Mouse (Mus musculus) embryonic facial prominence, embryonic 14.5 days (tissue): ENCODE data around the gene Tubb3. TPM values are rescaled to one million over a fixed set of nuclear protein-coding genes. Genes with fewer than 3 reads are reported as not detected.
"Not testable (repeated sequence)": the region's sequence is repeated elsewhere in the genome, so short reads cannot be mapped to it uniquely, and the experiment has no call there.

Source experiments
- ATAC-seq: fragments of 200-750 bp; cut with Nextera tagmentation; 2 replicates; pipeline ENCODE4 v1.8.0; 2017; ENCODE audit warnings: low read depth, moderate number of reproducible peaks, moderate TSS enrichment
- DNase-seq: peaks from one replicate; pipeline ENCODE4 v3.0.0-alpha.2; 2015; ENCODE audit warnings: low spot score
- H3K27ac ChIP-seq: fragments of 300-500 bp; sonication (generic); replicated peaks from 2 replicates; pipeline ENCODE4 v1.5.1; 2014; ENCODE audit warnings: low read depth, mild to moderate bottlenecking, low read length, moderate library complexity
- H3K27me3 ChIP-seq: fragments of 300-500 bp; sonication (generic); replicated peaks from 2 replicates; pipeline ENCODE4 v1.6.1; 2014; ENCODE audit warnings: low read length; ENCODE audit not compliant: control insufficient read depth, insufficient read depth
- H3K36me3 ChIP-seq: fragments of 300-500 bp; sonication (generic); 2 replicates; pipeline ENCODE4 v1.6.1; 2014; ENCODE audit warnings: low read length, mixed read lengths; ENCODE audit not compliant: control insufficient read depth, insufficient read depth
- H3K4me1 ChIP-seq: fragments of 300-500 bp; sonication (generic); 2 replicates; pipeline ENCODE4 v1.6.1; 2014; ENCODE audit warnings: antibody characterized with exemption, low read length; ENCODE audit not compliant: control insufficient read depth, insufficient read depth
- H3K4me2 ChIP-seq: fragments of 300-500 bp; sonication (generic); 2 replicates; pipeline ENCODE4 v1.6.1; 2014; ENCODE audit warnings: low read depth, mild to moderate bottlenecking, low read length, moderate library complexity, mixed read lengths
- H3K4me3 ChIP-seq: fragments of 300-500 bp; sonication (generic); 2 replicates; pipeline ENCODE4 v1.5.1; 2014; ENCODE audit warnings: low read depth, mild to moderate bottlenecking, low read length
- H3K9ac ChIP-seq: fragments of 300-500 bp; sonication (generic); 2 replicates; pipeline ENCODE4 v1.6.1; 2014; ENCODE audit warnings: low read depth, mild to moderate bottlenecking, low read length, moderate library complexity, mixed read lengths
- H3K9me3 ChIP-seq: fragments of 300-500 bp; sonication (generic); 2 replicates; pipeline ENCODE4 v1.6.1; 2016; ENCODE audit warnings: low read length; ENCODE audit not compliant: control insufficient read depth
- WGBS: fragments of 180-500 bp; shearing (Covaris S2); extraction: QIAGEN DNeasy Blood & Tissue Kit; methylation state at CpG from one replicate; pipeline ENCODE4 v1.1.7; 2014; 5-methylcytosine and 5-hydroxymethylcytosine counted together
- polyA plus RNA-seq: library from polyadenylated mRNA; unstranded; fragments of >200 nt; fragmentation: Nextera tagmentation; extraction: Ambion mirVana; gene quantifications from 2 replicates; pipeline ENCODE4 v1.2.1, GENCODE M21; 2014

Gene Tubb3
- polyA plus RNA-seq, 1 experiment from 2014 or later, result 81.9 TPM

DNA sequence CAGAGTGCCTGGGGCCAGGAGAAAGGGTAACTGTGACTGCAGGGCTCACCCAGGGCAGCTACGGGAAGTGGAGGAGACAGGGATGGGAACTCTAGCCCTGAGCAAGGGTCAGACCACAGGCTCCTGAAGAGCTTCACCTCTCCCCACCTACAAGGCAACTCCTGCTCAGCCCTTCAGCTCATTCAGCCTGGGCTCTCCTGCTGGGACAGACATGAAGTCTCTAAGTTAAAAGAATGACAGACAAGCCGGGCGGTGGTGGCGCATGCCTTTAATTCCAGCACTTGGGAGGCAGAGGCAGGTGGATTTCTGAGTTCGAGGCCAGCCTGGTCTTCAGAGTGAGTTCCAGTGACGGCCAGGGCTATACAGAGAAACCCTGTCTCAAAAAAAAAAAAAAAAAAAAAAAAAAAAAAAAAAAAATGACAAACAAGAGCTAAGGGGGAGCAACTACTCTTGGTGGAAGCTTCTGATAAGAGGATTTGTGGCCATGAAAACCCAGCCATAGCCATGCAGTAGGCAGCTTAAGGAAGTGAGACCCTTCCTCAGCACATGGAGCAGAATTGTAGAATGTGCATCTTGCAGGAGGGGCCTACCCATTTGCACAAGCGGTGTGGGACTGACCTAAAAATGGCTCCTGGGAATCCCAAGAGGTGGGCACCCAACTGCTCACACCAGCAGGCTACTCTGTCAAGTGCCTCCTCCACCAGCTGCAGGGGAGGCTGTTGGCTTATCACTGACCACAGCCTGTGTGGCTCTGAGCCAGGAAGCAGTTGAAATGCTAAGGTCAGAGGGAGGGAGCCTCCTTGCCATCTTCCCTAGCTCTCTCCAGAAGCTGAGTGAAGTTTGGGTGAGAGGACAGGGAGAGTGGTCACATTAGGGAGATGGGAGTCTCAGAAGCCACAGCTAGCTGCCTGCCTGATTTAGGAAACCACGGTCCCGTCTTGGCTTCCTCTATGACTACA, 2.4 kb upstream of the Tubb3 start:
- H3K27me3 ChIP-seq, result peaks cover 47% of the 10 kb centered on the region
- H3K4me3 ChIP-seq, result no peak overlapping the region
- H3K4me1 ChIP-seq, result peaks cover 9% of the 10 kb centered on the region; the same call in 1 of the 2 replicates
- H3K4me2 ChIP-seq, result no peak overlapping the region
- no peaks in the 10 kb centered on the region for H3K9me3 ChIP-seq
- DNase-seq, result no peak
- ATAC-seq, result no peak
- H3K36me3 ChIP-seq, result no peaks in the 10 kb centered on the region
- H3K27ac ChIP-seq, result no peak overlapping the region
- no peak overlapping the region for H3K9ac ChIP-seq
- 69% methylated on average over 9 of the region's 9 CpGs for WGBS

DNA sequence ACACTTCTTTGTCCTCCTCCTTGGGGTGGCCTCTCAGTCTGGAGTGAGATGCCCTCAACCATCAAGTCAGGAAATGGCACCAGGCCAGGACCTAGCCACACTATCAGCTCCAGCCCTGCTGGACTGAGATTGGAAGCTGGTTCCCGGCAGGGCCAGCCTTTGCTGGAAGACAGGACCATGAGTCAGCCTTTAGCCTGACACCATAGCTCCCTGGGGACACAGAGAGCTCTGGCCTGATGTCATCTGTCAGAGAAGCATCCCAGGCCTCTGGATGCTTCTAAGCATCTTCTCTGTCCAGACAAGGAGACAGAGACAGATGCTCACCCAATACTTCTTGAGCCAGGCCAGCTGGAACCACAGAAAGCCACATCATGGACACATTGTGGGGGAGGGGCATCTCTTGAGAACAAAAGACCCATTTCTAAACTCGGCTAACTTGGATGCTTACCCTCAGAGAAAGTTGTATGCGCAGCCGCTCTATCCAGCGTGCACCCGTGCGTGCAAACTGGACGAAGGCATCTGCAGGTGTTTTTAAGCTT, 1.1 kb upstream of the Tubb3 start:
- no peak overlapping the region for H3K9ac ChIP-seq
- no peaks in the 10 kb centered on the region for H3K9me3 ChIP-seq
- DNase-seq (peak; percentile 32), ATAC-seq (no peak; the same call in 1 of the 2 replicates)
- no peaks in the 10 kb centered on the region for H3K36me3 ChIP-seq
- H3K4me1 ChIP-seq, result peaks cover 9% of the 10 kb centered on the region; the same call in 1 of the 2 replicates
- H3K27me3 ChIP-seq, result peaks cover 51% of the 10 kb centered on the region
- H3K4me2 ChIP-seq, result peak overlapping the region; percentile 58; the same call in 1 of the 2 replicates
- no peak overlapping the region; the same call in 1 of the 2 replicates for H3K27ac ChIP-seq
- no peak overlapping the region for H3K4me3 ChIP-seq
- WGBS, result 50% methylated on average over 8 of the region's 8 CpGs

- Histone ChIP-seq H3K36me3 (no peaks in the 10 kb centered on the region), H3K27ac (no peak overlapping the region; the same call in 1 of the 2 replicates), H3K27me3 (peaks cover 51% of the 10 kb centered on the region), H3K4me3 (peak overlapping the region; percentile 42), H3K4me1 (peaks cover 9% of the 10 kb centered on the region; the same call in 1 of the 2 replicates), H3K9me3 (no peaks in the 10 kb centered on the region), H3K4me2 (peak overlapping the region; percentile 58), H3K9ac (peak overlapping the region; percentile 54)
- DNase-seq (no peak), ATAC-seq (no peak)
- WGBS, result 9% methylated on average over 11 of the region's 11 CpGs
These were observed 436 bp upstream of the Tubb3 start for GRCm38 (mm10) chr8:123410788-123411187.

DNA sequence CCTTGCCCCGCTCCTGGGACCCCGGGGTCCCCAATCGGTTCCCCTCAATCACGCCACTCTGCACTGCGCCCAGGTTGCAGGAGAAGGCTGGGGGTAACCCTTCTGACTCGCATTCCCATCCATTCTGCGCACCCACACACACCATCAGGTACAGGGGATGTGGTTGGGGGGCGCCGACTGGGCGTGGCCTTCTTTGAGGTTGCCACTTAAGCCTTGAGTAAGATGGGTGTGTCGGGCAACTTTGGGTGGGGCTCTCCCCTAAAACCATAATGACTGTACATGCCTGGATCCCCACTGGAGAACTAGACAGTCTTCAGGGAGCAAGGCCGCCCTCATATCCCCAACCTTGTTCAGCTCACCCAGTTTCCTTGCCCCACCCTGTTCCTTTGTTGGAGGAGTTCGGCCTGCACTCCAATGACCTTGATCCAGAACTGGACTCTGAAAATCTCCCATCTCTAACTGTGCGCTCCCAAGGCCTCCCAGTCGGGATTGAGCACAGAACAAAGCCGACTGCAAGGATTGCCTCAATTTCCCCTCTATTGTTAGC, 630 bp downstream of the Tubb3 start:
- DNase-seq (no peak), ATAC-seq (0 out of 2 replicates have a peak, but pooled peaks have one; percentile 6)
- WGBS, result 7% methylated on average over 16 of the region's 16 CpGs
- Histone ChIP-seq H3K27ac (peak overlapping the region; percentile 48), H3K27me3 (peaks cover 51% of the 10 kb centered on the region), H3K9me3 (no peaks in the 10 kb centered on the region), H3K4me2 (peak overlapping the region; percentile 58), H3K9ac (peak overlapping the region; percentile 58), H3K4me3 (peak overlapping the region; percentile 42), H3K4me1 (peaks cover 9% of the 10 kb centered on the region; the same call in 1 of the 2 replicates), H3K36me3 (no peaks in the 10 kb centered on the region)

DNA sequence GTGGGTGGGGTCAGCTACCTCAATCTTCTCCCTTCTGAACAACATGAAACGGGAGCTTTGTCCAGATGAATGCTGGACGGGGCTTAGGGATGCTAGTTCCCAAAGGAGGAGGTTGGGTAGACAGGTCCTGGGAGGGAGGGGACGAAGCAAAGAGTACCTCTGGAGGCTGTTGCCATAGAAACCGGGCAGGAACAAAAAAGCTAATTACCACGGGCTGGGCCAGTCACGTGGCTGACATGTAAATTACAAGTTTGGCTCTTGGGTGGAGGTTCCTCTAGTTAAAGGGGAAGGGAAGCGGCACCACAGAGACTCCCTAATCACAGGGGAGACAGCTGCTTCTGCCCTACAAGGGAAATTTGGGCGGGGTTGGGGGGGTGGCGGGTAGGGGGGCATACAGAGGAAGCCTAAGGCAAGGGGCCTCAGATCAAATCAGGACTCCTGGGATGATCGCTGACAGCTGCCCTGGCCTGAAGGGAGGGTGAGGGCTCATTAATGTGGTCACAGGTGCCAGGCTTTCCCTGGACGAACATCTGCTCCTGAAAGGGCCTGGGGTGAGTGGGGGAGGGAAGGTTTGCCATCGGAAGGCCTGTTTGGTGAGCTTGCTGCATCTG, 1.4 kb downstream of the Tubb3 start:
- peaks cover 9% of the 10 kb centered on the region; the same call in 1 of the 2 replicates for H3K4me1 ChIP-seq
- DNase-seq (peak; percentile 83), ATAC-seq (peak; percentile 41)
- H3K4me2 ChIP-seq, result peak overlapping the region; percentile 32; the same call in 1 of the 2 replicates
- no peaks in the 10 kb centered on the region for H3K36me3 ChIP-seq
- H3K27me3 ChIP-seq, result peaks cover 51% of the 10 kb centered on the region
- H3K27ac ChIP-seq, result no peak overlapping the region
- peak overlapping the region; percentile 42 for H3K4me3 ChIP-seq
- H3K9ac ChIP-seq, result 0 out of 2 replicates have a peak overlapping the region, but pooled peaks have one; percentile 58
- H3K9me3 ChIP-seq, result no peaks in the 10 kb centered on the region
- WGBS, result under 1% methylated on average over 10 of the region's 12 CpGs

- H3K36me3 ChIP-seq, result no peaks in the 10 kb centered on the region
- peaks cover 9% of the 10 kb centered on the region; the same call in 1 of the 2 replicates for H3K4me1 ChIP-seq
- H3K27ac ChIP-seq, result no peak overlapping the region
- no peak for DNase-seq
- no peaks in the 10 kb centered on the region for H3K9me3 ChIP-seq
- peak overlapping the region; percentile 14 for H3K4me3 ChIP-seq
- H3K27me3 ChIP-seq, result peaks cover 45% of the 10 kb centered on the region
- no peak overlapping the region for H3K9ac ChIP-seq
- 7% methylated on average over 9 of the region's 9 CpGs for WGBS
- peak overlapping the region; percentile 32; the same call in 1 of the 2 replicates for H3K4me2 ChIP-seq
- ATAC-seq, result no peak
These were observed 3.0 kb downstream of the Tubb3 start for GRCm38 (mm10) chr8:123414255-123414654.

- peaks cover 38% of the 10 kb centered on the region for H3K27me3 ChIP-seq
- not testable (repeated sequence) for H3K4me3 ChIP-seq, H3K9ac ChIP-seq, ATAC-seq, H3K27ac ChIP-seq, H3K9me3 ChIP-seq, H3K4me2 ChIP-seq, H3K36me3 ChIP-seq, DNase-seq, H3K4me1 ChIP-seq
- 82% methylated on average over 5 of the region's 5 CpGs for WGBS
These were observed 3.9 kb downstream of the Tubb3 start for GRCm38 (mm10) chr8:123414997-123415696.
